Mouse (Mus musculus): ENCODE data around the gene Lrba.

- TF ChIP-seq CTCF (IDR thresholded peaks at IDR 0.05; ENCODE audit: low read depth), result no peak
- no peak for TF ChIP-seq EP300 (IDR thresholded peaks at IDR 0.05; ENCODE audit: low read depth)
Observed at GRCm38 (mm10) chr3:86806834-86807233, 582.4 kb downstream of the Lrba start.

Measured in heart, postnatal 0 days (tissue).